Mouse (Mus musculus): ENCODE results near the gene Irx4.

DNA sequence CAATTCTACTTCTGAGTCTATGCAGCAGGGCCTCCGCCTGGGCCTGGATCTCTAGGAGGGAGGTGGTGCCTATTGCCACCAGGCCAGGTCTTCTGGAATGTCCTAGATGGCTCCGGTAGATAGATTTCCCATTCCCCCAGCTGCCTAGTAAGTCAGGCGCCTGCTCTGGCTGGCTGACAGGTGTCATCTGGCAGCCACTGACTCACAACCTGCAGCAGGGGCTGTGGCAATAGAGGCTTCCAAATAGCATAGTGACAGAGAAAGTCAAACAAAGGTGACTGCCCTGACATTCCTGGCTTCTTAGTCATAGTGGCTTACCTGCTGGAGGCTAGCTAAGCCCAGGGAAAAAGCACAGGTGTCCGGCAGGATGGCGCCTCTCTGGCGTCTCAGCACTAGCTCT, 29.9 kb downstream of the Irx4 start:
- no peak for TF ChIP-seq POLR2A (IDR thresholded peaks at IDR 0.05; ENCODE audit: borderline replicate concordance, low read depth, low read length)
- no peak for TF ChIP-seq CTCF (IDR thresholded peaks at IDR 0.05; ENCODE audit: low read depth, low read length)

Data from bone marrow macrophage, adult 2 months (primary cell).